9 mouse cellular contexts compared by ENCODE assay signal in genomic region chr13:53096615-53097014, GRCm38 (mm10).
DNase-seq lines count a peak whose midpoint lies in the region; ATAC-seq lines count a peak whose summit lies in the region.
"Had no signal": no experiment of that assay in that cellular context is flagged by ENCODE, and none has a peak within 500 bp of the region (broad histone marks: within the 10 kb centered on the region; RNA-seq: fewer than 3 reads in every experiment).

No protein-coding gene starts in this region.

- H3K9me3 ChIP-seq in forebrain, embryonic 10.5 days = no peaks in the 10 kb centered on the region
- no peaks in the 10 kb centered on the region for H3K9me3 ChIP-seq in forebrain, embryonic 16.5 days (ENCODE audit: control insufficient read depth, low read length)
- H3K9me3 ChIP-seq: heart, embryonic 15.5 days had no signal

- H3K9ac ChIP-seq in forebrain, embryonic 16.5 days (replicated peaks; ENCODE audit: low read depth, low read length) = no peak overlapping the region
- H3K9ac ChIP-seq: heart, embryonic 15.5 days had no signal

- no peak overlapping the region for H3K4me2 ChIP-seq in forebrain, embryonic 16.5 days (ENCODE audit: low read length)
- H3K4me2 ChIP-seq: heart, embryonic 15.5 days had no signal

- no peak overlapping the region for H3K4me3 ChIP-seq in forebrain, embryonic 10.5 days
- no peak overlapping the region for H3K4me3 ChIP-seq in forebrain, embryonic 16.5 days (replicated peaks; ENCODE audit: low read length)
- H3K4me3 ChIP-seq: heart, embryonic 15.5 days had no signal

- DNase-seq in forebrain, embryonic 10.5 days (ENCODE audit: extremely low spot score, low spot score) = peak; percentile 66
- peak; percentile 54 for DNase-seq in ES-CJ7 (ENCODE audit: low read depth, low spot score)
- peak; percentile 62 to 81 for DNase-seq in cerebellum, adult 18-20 months
- DNase-seq in gastrocnemius, postnatal 10 days = peak; percentile 82
- peak; percentile 67 for DNase-seq in layer of hippocampus, adult 9-10 months (ENCODE audit: low spot score)
- DNase-seq in lung, postnatal 4 days = peak; percentile 66 to 79
- DNase-seq in right cerebral cortex, postnatal 36 days (ENCODE audit: low spot score in 2 of 2) = peak; percentile 38 to 52

- H3K4me1 ChIP-seq in forebrain, embryonic 10.5 days = peaks cover 9% of the 10 kb centered on the region
- H3K4me1 ChIP-seq in forebrain, embryonic 16.5 days (replicated peaks; ENCODE audit: control insufficient read depth, insufficient read depth, low read length) = peaks cover 6% of the 10 kb centered on the region

- no peak overlapping the region for H3K27ac ChIP-seq in forebrain, embryonic 10.5 days
- no peak overlapping the region for H3K27ac ChIP-seq in forebrain, embryonic 16.5 days (ENCODE audit: low read length)
- H3K27ac ChIP-seq: heart, embryonic 15.5 days had no signal

- ATAC-seq in forebrain, embryonic 16.5 days = no peak

- H3K27me3 ChIP-seq in forebrain, embryonic 10.5 days (ENCODE audit: poor library complexity, severe bottlenecking) = peaks cover 4% of the 10 kb centered on the region; the same call in 1 of the 2 replicates
- H3K27me3 ChIP-seq in forebrain, embryonic 16.5 days (replicated peaks; ENCODE audit: control insufficient read depth, insufficient read depth, low read length) = no peaks in the 10 kb centered on the region
- H3K27me3 ChIP-seq: heart, embryonic 15.5 days had no signal

- no peaks in the 10 kb centered on the region for H3K36me3 ChIP-seq in forebrain, embryonic 10.5 days (replicated peaks)
- H3K36me3 ChIP-seq in forebrain, embryonic 16.5 days (ENCODE audit: control insufficient read depth, insufficient read depth) = no peaks in the 10 kb centered on the region
- H3K36me3 ChIP-seq: heart, embryonic 15.5 days had no signal

- WGBS in forebrain, embryonic 10.5 days = 23% methylated on average over 8 of the region's 8 CpGs
- 22% methylated on average over 8 of the region's 8 CpGs for WGBS in forebrain, embryonic 16.5 days
